In genomic region chr15:99725341-99726155, GRCm38 (mm10) we compare ENCODE assay signal across 8 mouse cellular contexts. TPM values are rescaled to one million over a fixed set of nuclear protein-coding genes. Genes with fewer than 3 reads are reported as not detected.
A peak's percentile ranks its signal among the peaks of the same experiment; 100 is the strongest.
DNase-seq lines count a peak whose midpoint lies in the region; ATAC-seq lines count a peak whose summit lies in the region.

Cox14 (plus strand) TSS chr15:99725618.

- H3K4me2 ChIP-seq in forebrain, embryonic 14.5 days (ENCODE audit: low read length) = peak within 1 kb of the TSS; percentile 82
- peak within 1 kb of the TSS; percentile 67 for H3K4me2 ChIP-seq in neural tube, embryonic 15.5 days

- H3K36me3 ChIP-seq in forebrain, embryonic 14.5 days (ENCODE audit: control insufficient read depth, insufficient read depth, low read length) = peaks cover 49% of the 10 kb centered on the region
- H3K36me3 ChIP-seq in neural tube, embryonic 15.5 days = peaks cover 20% of the 10 kb centered on the region

- peak; percentile 96 for ATAC-seq in forebrain, embryonic 14.5 days
- ATAC-seq in neural tube, embryonic 15.5 days (ENCODE audit: low FRiP score) = peak; percentile 94

- peak within 1 kb of the TSS; percentile 78 for H3K9ac ChIP-seq in forebrain, embryonic 14.5 days (ENCODE audit: low read length)
- H3K9ac ChIP-seq in neural tube, embryonic 15.5 days (replicated peaks) = peak within 1 kb of the TSS; percentile 90

- 0% methylated on average over 56 of the region's 68 CpGs for WGBS in forebrain, embryonic 14.5 days
- WGBS in neural tube, embryonic 15.5 days = under 1% methylated on average over 66 of the region's 68 CpGs

- no peaks in the 10 kb centered on the region for H3K27me3 ChIP-seq in forebrain, embryonic 14.5 days (replicated peaks; ENCODE audit: control insufficient read depth, insufficient read depth, low read length)
- no peaks in the 10 kb centered on the region for H3K27me3 ChIP-seq in neural tube, embryonic 15.5 days (replicated peaks)

- no peaks in the 10 kb centered on the region for H3K9me3 ChIP-seq in forebrain, embryonic 14.5 days (replicated peaks; ENCODE audit: control insufficient read depth, low read length)
- no peaks in the 10 kb centered on the region for H3K9me3 ChIP-seq in neural tube, embryonic 15.5 days (replicated peaks)

- peak within 1 kb of the TSS; percentile 94 for H3K4me3 ChIP-seq in forebrain, embryonic 14.5 days (ENCODE audit: low read depth, low read length)
- H3K4me3 ChIP-seq in neural tube, embryonic 15.5 days (replicated peaks) = peak within 1 kb of the TSS; percentile 99

- H3K4me1 ChIP-seq in forebrain, embryonic 14.5 days (ENCODE audit: control insufficient read depth, insufficient read depth, low read length) = peaks cover 12% of the 10 kb centered on the region
- H3K4me1 ChIP-seq in neural tube, embryonic 15.5 days = peaks cover 41% of the 10 kb centered on the region

- peak; percentile 99 for DNase-seq in ES-CJ7 (ENCODE audit: low read depth, low spot score)
- peak; percentile 95 for DNase-seq in cerebellum, adult 11 months
- peak; percentile 100 for DNase-seq in forebrain, embryonic 14.5 days (ENCODE audit: low spot score)
- DNase-seq in heart, postnatal 14 days = peak; percentile 95 to 97
- peak; percentile 96 for DNase-seq in layer of hippocampus, adult 11-12 months (ENCODE audit: low spot score)
- DNase-seq in lung, adult 18-20 months = peak; percentile 95 to 98
- DNase-seq in testis, postnatal 14 days (ENCODE audit: low spot score) = peak; percentile 95

- peak within 1 kb of the TSS; percentile 84 for H3K27ac ChIP-seq in forebrain, embryonic 14.5 days (ENCODE audit: low read depth, low read length)
- H3K27ac ChIP-seq in neural tube, embryonic 15.5 days (replicated peaks) = peak within 1 kb of the TSS; percentile 92

- intact Hi-C loops in heart, postnatal 14 days (cut with DNase I) = loop anchor here (2.0 kb wide), 2 partner anchors 21 to 47 kb away; partner anchors contain the start of genes Cers5 and Gm17349

RNA-seq across cellular contexts. Expression of gene Cox14, which starts in this region (rescaled TPM):
- 195 and 238 TPM in 2 replicates for polyA plus RNA-seq in forebrain, embryonic 14.5 days (2014; fragmentation: Nextera tagmentation; extraction: Ambion mirVana)
- total RNA-seq in heart, postnatal 14 days (2021) = 100 to 1,000 TPM; 207 to 250 TPM
- polyA plus RNA-seq in neural tube, embryonic 15.5 days (2015; fragmentation: Nextera tagmentation; extraction: Ambion mirVana) = 178 and 182 TPM in 2 replicates

Comparison
In these comparisons a context has a peak if more than half of its experiments do, and no peak if none do; other contexts are left out.
1. Peak in every context shown above with its lines: DNase-seq, ATAC-seq, H3K4me3 ChIP-seq and H3K27ac ChIP-seq.